12 mouse cellular contexts compared by ENCODE assay signal in genomic region chr4:98257711-98258110, GRCm38 (mm10).
DNase-seq lines count a peak whose midpoint lies in the region; ATAC-seq lines count a peak whose summit lies in the region.
"Had no signal": no experiment of that assay in that cellular context is flagged by ENCODE, and none has a peak within 500 bp of the region (broad histone marks: within the 10 kb centered on the region; RNA-seq: fewer than 3 reads in every experiment).

No protein-coding gene starts in this region.

- DNase-seq in heart, adult 11 months: peak; percentile 99
- DNase-seq in adipocyte (ENCODE audit: low spot score): peak; percentile 76
- DNase-seq in gastrocnemius, postnatal 14 days: peak; percentile 25
- peak; percentile 14 to 39 for DNase-seq in layer of hippocampus, postnatal 14 days (ENCODE audit: low spot score in 2 of 2)
- no peak for DNase-seq in embryo, embryonic 9.5 days (ENCODE audit: extremely low spot score)
- no peak for DNase-seq in adrenal gland, postnatal 36 days
- DNase-seq: cerebellum, adult 18-20 months; liver, postnatal 0 days had no signal

- H3K9ac ChIP-seq in heart, embryonic 12.5 days: no peak overlapping the region
- H3K9ac ChIP-seq: embryonic facial prominence, embryonic 13.5 days; liver, postnatal 0 days; midbrain, embryonic 15.5 days had no signal

- no peaks in the 10 kb centered on the region for H3K36me3 ChIP-seq in heart, embryonic 12.5 days
- H3K36me3 ChIP-seq: embryonic facial prominence, embryonic 13.5 days; midbrain, embryonic 15.5 days had no signal

- H3K27me3 ChIP-seq in heart, embryonic 12.5 days (replicated peaks): no peaks in the 10 kb centered on the region
- H3K27me3 ChIP-seq: embryonic facial prominence, embryonic 13.5 days; midbrain, embryonic 15.5 days had no signal

- H3K4me3 ChIP-seq in heart, embryonic 12.5 days: no peak overlapping the region
- H3K4me3 ChIP-seq: embryonic facial prominence, embryonic 13.5 days; midbrain, embryonic 15.5 days had no signal

- ATAC-seq in heart, embryonic 12.5 days (ENCODE audit: insufficient number of reproducible peaks, low FRiP score): no peak
- ATAC-seq in megakaryocyte progenitor cell, adult 5-6 weeks (replicated peaks; ENCODE audit: poor library complexity): no peak
- ATAC-seq: liver, postnatal 0 days; midbrain, embryonic 15.5 days had no signal

- H3K9me3 ChIP-seq in heart, embryonic 12.5 days (replicated peaks): 0 out of 2 replicates have a peak, but pooled peaks cover 3% of the 10 kb centered on the region
- H3K9me3 ChIP-seq: embryonic facial prominence, embryonic 13.5 days; midbrain, embryonic 15.5 days had no signal

- intact Hi-C loops in gastrocnemius, postnatal 14 days (cut with DNase I; ENCODE audit: low total_unique reads): no loop called here

- H3K4me1 ChIP-seq in heart, embryonic 12.5 days (replicated peaks): 0 out of 2 replicates have a peak, but pooled peaks cover 4% of the 10 kb centered on the region
- H3K4me1 ChIP-seq: embryonic facial prominence, embryonic 13.5 days; midbrain, embryonic 15.5 days had no signal

- 85% methylated on average over 9 of the region's 9 CpGs for WGBS in heart, embryonic 12.5 days

- no peak overlapping the region for H3K27ac ChIP-seq in heart, embryonic 12.5 days (ENCODE audit: poor library complexity, severe bottlenecking)
- H3K27ac ChIP-seq: embryonic facial prominence, embryonic 13.5 days; midbrain, embryonic 15.5 days had no signal

- H3K4me2 ChIP-seq in heart, embryonic 12.5 days: no peak overlapping the region
- H3K4me2 ChIP-seq: embryonic facial prominence, embryonic 13.5 days; midbrain, embryonic 15.5 days had no signal

Comparison
In these comparisons a context has a peak if more than half of its experiments do, and no peak if none do; other contexts are left out.
1. DNase-seq: peak in heart, adult 11 months (single experiment), adipocyte (single experiment), gastrocnemius, postnatal 14 days (single experiment) and layer of hippocampus, postnatal 14 days (2 of 2); none in embryo, embryonic 9.5 days (single experiment) and adrenal gland, postnatal 36 days (0 of 2).